Mouse (Mus musculus) right cerebral cortex, postnatal 10 days (tissue): Measurements from ENCODE around the gene Srxn1.

Source experiments
- DNase-seq, 2 experiments: peaks; one replicate each; pipeline ENCODE4 v3.0.0; 2021; ENCODE audit warnings: low spot score in 2 of 2

Srxn1 gene

GRCm38 (mm10) chr2:152159487-152159886 is 54.2 kb downstream of the Srxn1 start:
- no peak for DNase-seq
